Mouse (Mus musculus) adrenal gland, postnatal 36 days (tissue): ENCODE results near the gene Mfsd2a. TPM values are rescaled to one million over a fixed set of nuclear protein-coding genes. Genes with fewer than 3 reads are reported as not detected.
"Not testable (repeated sequence)": the region's sequence is repeated elsewhere in the genome, so short reads cannot be mapped to it uniquely, and the experiment has no call there.

Experiments
- DNase-seq, 2 experiments: peaks; one replicate each; pipeline ENCODE4 v3.0.0; 2021; ENCODE audit warnings: mixed read lengths in 1 of 2
- long read RNA-seq, 2 experiments: library from polyadenylated mRNA; stranded (forward); transcript quantifications; one replicate each; pipeline ENCODE4 v2.0.0; 2021; ENCODE audit warnings: borderline sequencing depth in 2 of 2
- total RNA-seq, 2 experiments: library from RNA; stranded (reverse); gene quantifications; 2 replicates each; pipeline ENCODE4 v1.2.3; 2021

Mfsd2a gene
- 1 to 10 TPM; 5.4 to 6.6 TPM for total RNA-seq
- long read RNA-seq, experiment 1, transcript Mfsd2a-201 (14 exons, 2,151 nt) = major isoform, 6 of 9 reads
- long read RNA-seq, experiment 1, partial matches to known transcripts = 0 of 9 reads
- long read RNA-seq, experiment 1, other reads (novel, unspliced or antisense) = 3 of 9 reads
- long read RNA-seq, experiment 2 = 0 reads

GRCm38 (mm10) chr4:122961100-122961567 is at the start of gene Mfsd2a:
TSS of gene Mfsd2a (minus strand) at chr4:122961188.
- peak; percentile 68 to 70 for DNase-seq

- no peak for DNase-seq
These were observed 44.3 kb upstream of the Mfsd2a start for GRCm38 (mm10) chr4:123005054-123005966.

GRCm38 (mm10) chr4:123000617-123001342 is 39.8 kb upstream of the Mfsd2a start:
- DNase-seq = no peak

DNA sequence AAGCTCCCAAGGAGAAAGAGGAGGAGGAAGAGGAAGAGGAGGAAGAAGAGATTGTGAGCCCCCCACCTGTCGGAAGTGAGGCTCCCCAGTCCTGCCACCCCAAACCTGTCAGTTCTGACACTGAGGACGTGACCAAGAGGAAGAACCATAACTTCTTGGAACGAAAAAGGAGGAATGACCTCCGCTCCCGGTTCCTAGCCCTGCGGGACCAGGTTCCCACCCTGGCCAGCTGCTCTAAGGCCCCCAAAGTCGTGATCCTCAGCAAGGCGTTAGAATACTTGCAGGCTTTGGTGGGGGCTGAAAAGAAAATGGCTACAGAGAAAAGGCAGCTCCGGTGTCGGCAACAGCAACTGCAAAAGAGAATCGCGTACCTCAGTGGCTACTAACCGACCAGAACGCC is 39.1 kb upstream of the Mfsd2a start:
- DNase-seq = no peak

- no peak for DNase-seq
These were observed 38.3 kb upstream of the Mfsd2a start for GRCm38 (mm10) chr4:122999263-122999691.

GRCm38 (mm10) chr4:122998537-122999262 is 37.7 kb upstream of the Mfsd2a start:
- DNase-seq = no peak

DNA sequence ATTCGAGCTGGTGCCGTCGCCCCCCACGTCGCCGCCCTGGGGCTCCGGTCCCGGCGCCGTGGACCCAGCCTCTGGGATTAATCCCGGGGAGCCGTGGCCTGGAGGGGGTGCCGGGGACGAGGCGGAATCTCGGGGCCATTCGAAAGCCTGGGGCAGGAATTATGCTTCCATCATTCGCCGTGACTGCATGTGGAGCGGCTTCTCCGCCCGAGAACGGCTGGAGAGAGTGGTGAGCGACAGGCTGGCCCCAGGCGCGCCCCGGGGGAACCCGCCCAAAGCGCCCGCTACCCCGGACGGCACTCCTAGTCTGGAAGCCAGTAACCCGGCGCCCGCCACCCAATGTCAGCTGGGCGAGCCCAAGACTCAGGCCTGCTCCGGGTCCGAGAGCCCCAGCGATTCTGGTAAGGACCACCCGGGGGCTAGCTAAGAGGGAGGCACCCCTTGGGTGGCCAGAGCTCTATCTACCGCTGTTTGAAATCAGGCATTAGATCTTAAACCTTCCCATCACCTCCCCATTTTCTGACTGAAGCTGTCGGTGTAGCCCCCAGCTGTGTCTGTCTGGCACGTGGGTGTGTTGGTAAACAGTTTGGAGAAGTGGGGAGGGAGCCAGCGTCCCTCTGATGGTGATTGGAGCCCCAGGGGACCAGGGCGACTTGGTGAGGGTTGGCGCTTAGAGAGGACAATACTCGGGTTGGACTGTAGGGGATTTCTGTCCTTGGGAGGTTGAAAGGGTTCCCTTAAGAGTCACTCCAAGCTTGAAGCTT is 35.8 kb upstream of the Mfsd2a start:
- peak in 1 of 2 experiments; percentile 29 for DNase-seq

- DNase-seq = peak; percentile 33 to 48
These were observed 35.2 kb upstream of the Mfsd2a start for GRCm38 (mm10) chr4:122996221-122996617.

GRCm38 (mm10) chr4:122995404-122996220 is 34.6 kb upstream of the Mfsd2a start, which contains the start of gene Mycl:
TSS of gene Mycl (plus strand) at chr4:122995652.
- DNase-seq = peak; percentile 82 to 92

DNA sequence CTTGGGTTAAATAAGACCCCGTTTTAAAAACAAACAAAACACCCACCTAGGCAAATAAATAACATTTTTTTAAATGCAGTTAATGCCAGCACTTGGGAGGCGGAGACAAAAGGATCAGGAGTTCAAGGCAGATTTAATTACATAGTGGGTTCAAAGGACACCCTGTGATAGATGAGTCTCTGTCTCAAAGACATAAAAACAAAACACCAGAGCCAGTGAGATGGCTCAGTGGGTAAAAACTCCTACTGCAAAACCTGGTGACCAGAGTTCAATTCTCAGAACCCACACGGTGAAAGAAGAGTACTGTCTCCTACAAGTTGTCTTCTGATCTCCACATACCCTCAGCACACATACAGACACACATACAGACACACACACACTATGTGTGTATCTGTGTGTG is 31.3 kb upstream of the Mfsd2a start:
- DNase-seq = no peak

DNA sequence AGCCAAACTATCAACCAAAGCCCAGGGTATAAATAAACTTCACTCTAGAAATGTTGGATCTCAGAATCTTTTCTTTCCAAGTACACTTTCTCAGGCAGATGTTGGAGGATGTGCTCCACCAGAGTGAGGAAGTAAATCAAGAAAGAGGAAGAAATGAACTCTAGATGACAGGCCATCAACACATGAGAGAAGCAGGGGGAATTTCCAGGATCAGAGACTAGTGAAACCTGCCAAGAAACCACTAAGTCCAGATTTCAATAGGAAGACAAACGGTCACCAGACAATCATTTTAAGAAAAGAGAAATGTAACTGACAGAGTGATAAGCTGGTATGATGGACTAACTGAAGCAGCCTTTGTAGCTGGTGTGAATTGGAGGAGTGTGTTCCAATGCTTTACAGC is 30.2 kb upstream of the Mfsd2a start:
- no peak for DNase-seq

DNA sequence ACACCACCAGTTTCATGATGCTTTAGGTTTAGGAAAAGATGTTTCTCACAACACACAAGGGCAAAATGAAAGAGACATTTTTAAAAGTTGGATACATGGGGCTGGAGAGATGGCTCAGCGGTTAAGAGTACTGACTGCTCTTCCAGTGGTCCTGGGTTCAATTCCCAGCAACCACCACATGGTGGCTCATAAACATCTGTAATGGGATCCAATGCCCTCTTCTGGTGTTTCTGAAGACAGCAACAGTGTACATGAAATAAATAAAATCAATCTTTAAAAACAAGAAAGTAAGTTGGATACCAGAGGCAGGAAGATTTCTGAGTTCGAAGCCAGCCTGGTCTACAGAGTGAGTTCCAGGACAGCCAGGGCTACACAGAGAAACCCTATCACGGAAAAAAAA is 27.0 kb upstream of the Mfsd2a start:
- not testable (repeated sequence) for DNase-seq

DNA sequence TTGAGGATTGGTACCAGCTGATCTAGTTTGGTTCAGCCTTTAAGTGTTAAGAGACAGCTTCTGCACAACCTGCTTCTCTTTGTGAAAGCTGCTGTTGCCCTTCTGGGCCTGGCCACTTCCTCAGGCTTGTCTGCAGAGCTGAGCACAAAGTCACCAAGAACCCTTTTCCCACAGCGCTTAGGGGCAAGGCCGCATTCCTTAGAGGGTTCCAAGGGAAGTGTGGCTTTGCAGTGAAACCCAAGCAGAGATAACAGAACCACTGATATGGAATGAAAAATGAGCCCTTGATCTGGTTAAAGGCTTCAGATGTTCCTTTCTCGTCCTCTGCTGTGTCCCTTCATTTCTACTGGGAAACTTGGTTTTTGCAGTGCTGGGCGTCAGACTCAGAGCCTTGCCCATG is 26.4 kb upstream of the Mfsd2a start:
- peak; percentile 24 to 39 for DNase-seq

GRCm38 (mm10) chr4:122985110-122985509 is 24.1 kb upstream of the Mfsd2a start:
- peak in 1 of 2 experiments; percentile 57 for DNase-seq

- DNase-seq = no peak
These were observed 22.7 kb upstream of the Mfsd2a start for GRCm38 (mm10) chr4:122983486-122984261.

DNA sequence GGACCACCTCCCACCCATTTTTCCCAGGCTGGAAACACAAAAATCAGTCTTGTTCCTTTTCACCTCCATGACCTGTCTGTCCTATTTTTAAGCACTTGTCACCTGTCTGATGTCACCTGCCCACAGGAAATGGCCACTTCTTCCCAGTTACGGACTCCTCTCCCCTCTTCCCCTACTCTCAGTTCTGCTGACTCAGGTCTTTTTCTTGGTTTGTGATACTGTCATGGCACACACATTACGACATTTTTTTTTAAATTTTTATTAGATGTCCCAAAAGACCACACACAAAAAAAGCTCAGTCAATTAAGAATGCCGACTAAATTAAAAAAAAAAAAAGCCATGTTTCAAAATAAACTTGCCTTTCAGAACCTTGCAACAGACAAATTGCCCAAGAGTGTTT is 21.5 kb upstream of the Mfsd2a start:
- no peak for DNase-seq

DNA sequence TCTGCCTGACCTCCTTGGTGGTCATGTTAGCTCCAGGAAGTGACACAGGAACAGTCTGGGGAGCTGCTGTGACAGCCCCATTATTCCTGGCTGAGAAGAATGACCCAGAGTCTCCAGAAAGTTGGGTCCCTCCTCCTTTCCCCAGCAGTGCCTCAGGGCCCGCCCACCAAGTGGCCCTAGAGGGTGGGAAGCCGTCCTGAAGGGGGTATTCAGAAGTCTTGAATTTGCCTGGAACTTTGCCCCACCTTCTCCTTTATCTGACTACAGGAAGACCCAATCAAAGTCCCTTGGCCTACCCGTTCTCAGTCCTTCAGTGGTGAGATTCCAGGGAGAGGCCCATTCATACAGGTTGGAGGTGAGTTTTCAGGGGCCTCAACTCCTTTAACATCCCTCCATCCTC is 20.9 kb upstream of the Mfsd2a start:
- DNase-seq = no peak

- no peak for DNase-seq
These were observed 20.2 kb upstream of the Mfsd2a start for GRCm38 (mm10) chr4:122981238-122981637.

- DNase-seq = no peak
These were observed 19.7 kb upstream of the Mfsd2a start for GRCm38 (mm10) chr4:122980684-122981083.
